Mouse (Mus musculus): ENCODE measurements around the gene Tmem41b.

- TF ChIP-seq POLR2A (IDR thresholded peaks at IDR 0.05; ENCODE audit: control insufficient read depth in 1 of 2, insufficient read depth in 1 of 2, low read depth in 1 of 2, low read length in 2 of 2, poor library complexity in 1 of 2) (no peak), GATA1 (IDR thresholded peaks at IDR 0.05; ENCODE audit: low read depth, low read length) (no peak), HCFC1 (IDR thresholded peaks at IDR 0.05; ENCODE audit: low read depth, low read length) (no peak), TCF12 (IDR thresholded peaks at IDR 0.05; ENCODE audit: low read depth, low read length) (no peak), POLR2AphosphoS2 (IDR thresholded peaks at IDR 0.05; ENCODE audit: low read length) (no peak), CTCF (IDR thresholded peaks at IDR 0.05 in 2 of 3, conservative IDR thresholded peaks at IDR 0.05 in 1 of 3; ENCODE audit: control insufficient read depth in 1 of 3, insufficient read depth in 1 of 3, low read depth in 2 of 3, low read length in 3 of 3, poor library complexity in 1 of 3, severe bottlenecking in 1 of 3) (no peak), MEF2A (IDR thresholded peaks at IDR 0.05; ENCODE audit: extremely low read depth, insufficient replicate concordance, low read depth, low read length, poor library complexity, severe bottlenecking) (no peak), RAD21 (IDR thresholded peaks at IDR 0.05; ENCODE audit: low read depth, low read length) (no peak), USF1 (IDR thresholded peaks at IDR 0.05; ENCODE audit: low read depth, low read length) (no peak), UBTF (IDR thresholded peaks at IDR 0.05; ENCODE audit: borderline replicate concordance, insufficient read depth, low read depth, low read length) (no peak), MYB (IDR thresholded peaks at IDR 0.05; ENCODE audit: low read depth, low read length) (no peak), TAL1 (IDR thresholded peaks at IDR 0.05; ENCODE audit: low read length) (no peak)
Measured at GRCm38 (mm10) chr7:109998388-109998787, 11.7 kb upstream of the Tmem41b start.

All from MEL (cell line).